8 mouse cellular contexts compared by ENCODE assay signal in the genomic region with DNA sequence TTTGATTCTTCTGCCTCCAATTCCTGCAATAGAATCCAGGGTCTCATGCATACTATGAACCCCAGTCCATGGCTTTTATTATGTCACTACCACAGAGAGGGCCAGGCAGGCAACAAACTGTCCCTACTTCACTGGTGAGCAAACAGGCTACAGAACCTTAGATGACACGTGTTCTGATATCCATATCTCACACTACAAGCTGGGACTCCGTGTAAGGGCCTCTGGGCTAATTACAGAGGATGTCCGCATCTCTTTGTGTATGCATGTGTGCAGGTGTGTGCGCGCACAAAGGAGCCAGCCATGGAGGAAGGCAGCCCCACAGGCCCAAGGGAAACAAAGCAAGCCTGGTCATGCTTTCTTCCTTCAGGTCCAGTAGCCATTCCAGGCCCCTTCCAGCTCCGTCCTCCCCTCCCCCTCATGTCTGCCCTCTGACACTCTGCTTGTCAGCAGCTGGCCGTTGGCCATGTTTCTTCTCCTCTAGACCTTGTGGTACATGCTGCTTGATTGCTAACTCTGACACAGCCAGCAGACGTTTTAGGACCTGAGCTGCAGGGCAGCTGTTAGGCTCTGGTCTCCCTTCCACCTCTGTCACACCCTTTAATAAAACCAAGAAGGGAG. TPM values are rescaled to one million over a fixed set of nuclear protein-coding genes. Genes with fewer than 3 reads are reported as not detected.
DNase-seq lines count a peak whose midpoint lies in the region; ATAC-seq lines count a peak whose summit lies in the region.

No protein-coding gene starts in this region.

- peaks cover 20% of the 10 kb centered on the region for H3K4me1 ChIP-seq in heart, embryonic 16.5 days (ENCODE audit: control insufficient read depth, insufficient read depth, low read length)

- 24% methylated on average over 8 of the region's 8 CpGs for WGBS in heart, embryonic 16.5 days

- peak overlapping the region; percentile 78 for H3K27ac ChIP-seq in heart, embryonic 16.5 days (ENCODE audit: low read length)

- peak overlapping the region; percentile 30 for H3K4me2 ChIP-seq in heart, embryonic 16.5 days (ENCODE audit: low read depth, low read length)

- peak; percentile 79 for ATAC-seq in heart, embryonic 16.5 days (replicated peaks; ENCODE audit: extremely low read depth, insufficient read depth, low FRiP score)
- ATAC-seq in megakaryocyte progenitor cell, adult 5-6 weeks (replicated peaks; ENCODE audit: poor library complexity), result no peak

- DNase-seq in MN1 (ENCODE audit: low spot score), result peak; percentile 76
- DNase-seq in embryo, embryonic 10 days (ENCODE audit: low spot score), result peak; percentile 62
- DNase-seq in kidney, postnatal 25 days, result peak; percentile 89 to 92
- DNase-seq in thymus, postnatal 25 days, result no peak
- DNase-seq in thymus, postnatal 36 days, result no peak
- no peak for DNase-seq in thymus, postnatal 14 days

- H3K9me3 ChIP-seq in heart, embryonic 16.5 days (replicated peaks; ENCODE audit: control insufficient read depth, low read length), result no peaks in the 10 kb centered on the region

- H3K9ac ChIP-seq in heart, embryonic 16.5 days (ENCODE audit: low read length), result peak overlapping the region; percentile 18; the same call in 1 of the 2 replicates

- H3K4me3 ChIP-seq in heart, embryonic 16.5 days (ENCODE audit: low read length), result no peak overlapping the region

- no peaks in the 10 kb centered on the region for H3K27me3 ChIP-seq in heart, embryonic 16.5 days (ENCODE audit: control insufficient read depth, insufficient read depth, low read length)

- H3K36me3 ChIP-seq in heart, embryonic 16.5 days (ENCODE audit: control insufficient read depth, insufficient read depth), result no peaks in the 10 kb centered on the region

RNA-seq across cellular contexts. Expression of gene Bfsp2, which starts 0.5 kb away (rescaled TPM):
- 0.76 and 1.1 TPM in 2 replicates for polyA plus RNA-seq in heart, embryonic 16.5 days (2015; fragmentation: Nextera tagmentation; extraction: Ambion mirVana)
- 0.69 TPM in 1 of 2 replicates, not detected in the other for total RNA-seq in megakaryocyte progenitor cell, adult 5-6 weeks (2015)
- total RNA-seq in megakaryocyte progenitor cell, adult 5-6 weeks (2017), result 0.62 and 2.1 TPM in 2 replicates

Comparison
In these comparisons a context has a peak if more than half of its experiments do, and no peak if none do; other contexts are left out.
1. DNase-seq: peak in MN1 (single experiment), embryo, embryonic 10 days (single experiment) and kidney, postnatal 25 days (2 of 2); none in thymus, postnatal 25 days (single experiment), thymus, postnatal 36 days (0 of 2) and thymus, postnatal 14 days (single experiment).